Mouse (Mus musculus): Measurements from ENCODE around the gene Fktn. TPM values are rescaled to one million over a fixed set of nuclear protein-coding genes. Genes with fewer than 3 reads are reported as not detected.

The Fktn gene
- polyA plus RNA-seq, 1 experiment from 2014 or later = 14.5 TPM

DNA sequence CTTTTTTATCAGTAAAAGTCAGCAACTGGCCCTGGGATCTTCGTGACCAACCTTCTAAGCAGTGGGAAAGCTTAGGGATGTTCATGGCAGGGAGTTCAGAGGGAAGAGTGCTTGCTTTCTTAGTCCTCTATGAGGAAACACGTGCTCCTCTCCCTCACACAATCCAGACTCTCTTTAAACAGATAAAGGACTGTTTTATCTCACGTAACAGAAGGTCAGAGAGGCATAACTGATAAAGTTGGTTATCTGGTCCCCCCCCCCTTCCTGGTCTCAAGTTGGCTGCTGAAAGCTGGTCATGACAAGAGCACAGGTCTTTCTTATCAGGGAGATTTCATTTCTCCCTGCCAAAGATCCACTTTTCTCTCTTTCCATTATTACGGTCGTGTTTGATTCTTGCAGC, 104.5 kb downstream of the Fktn start:
- peak; percentile 24 for DNase-seq (ENCODE audit: low spot score)
- Histone ChIP-seq H3K36me3 (no peaks in the 10 kb centered on the region), H3K27ac (no peak overlapping the region), H3K4me3 (no peak overlapping the region), H3K9me3 (no peaks in the 10 kb centered on the region), H3K27me3 (ENCODE audit: insufficient read depth, poor library complexity, severe bottlenecking) (no peaks in the 10 kb centered on the region), H3K4me1 (peaks cover 8% of the 10 kb centered on the region)
- 9% methylated on average over 5 of the region's 5 CpGs for WGBS

DNA sequence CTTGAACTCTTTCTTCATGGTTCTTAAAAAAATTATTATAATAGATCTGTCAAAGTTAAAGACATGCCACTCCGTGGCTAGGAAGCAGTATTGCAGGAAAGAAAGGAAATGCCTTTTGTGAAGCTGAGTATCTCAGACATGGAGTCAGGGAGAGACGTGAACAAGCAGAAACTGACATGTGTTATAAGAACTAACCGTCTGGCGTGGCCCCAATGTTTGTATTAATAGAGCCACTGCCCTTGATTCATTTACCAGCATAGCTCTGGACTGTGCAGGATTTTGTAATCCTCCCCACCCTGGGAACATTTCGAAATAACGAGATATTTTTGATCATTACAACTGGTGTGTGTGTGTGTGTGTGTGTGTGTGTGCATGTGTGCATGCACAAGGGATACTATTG, 109.9 kb downstream of the Fktn start:
- H3K4me1 ChIP-seq = no peaks in the 10 kb centered on the region
- peak; percentile 35 for DNase-seq (ENCODE audit: low spot score)
- 60% methylated on average over 6 of the region's 6 CpGs for WGBS
- no peak overlapping the region for H3K27ac ChIP-seq
- H3K9me3 ChIP-seq = no peaks in the 10 kb centered on the region
- H3K4me3 ChIP-seq = no peak overlapping the region
- no peaks in the 10 kb centered on the region for H3K27me3 ChIP-seq (ENCODE audit: insufficient read depth, poor library complexity, severe bottlenecking)
- H3K36me3 ChIP-seq = no peaks in the 10 kb centered on the region

DNA sequence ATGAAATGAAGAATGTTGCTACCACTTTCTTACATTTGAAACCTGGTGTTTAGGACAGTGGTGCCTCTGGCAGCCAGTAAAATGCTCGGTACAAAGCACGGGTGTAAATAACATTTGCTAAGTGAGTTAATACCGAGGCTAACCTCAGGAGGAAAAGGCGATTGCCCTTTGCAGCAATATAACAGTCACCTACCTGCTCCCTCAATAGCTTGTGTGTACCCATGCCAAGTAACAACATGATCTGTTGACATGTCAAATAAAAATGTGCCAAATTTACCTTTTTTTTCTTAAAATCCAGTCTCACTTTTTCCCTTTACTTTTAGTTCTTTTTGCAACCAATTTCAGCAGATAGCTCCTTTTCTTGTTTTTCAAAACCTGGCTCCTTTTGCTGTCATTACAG, 111.0 kb downstream of the Fktn start:
- 63% methylated on average over 4 of the region's 4 CpGs for WGBS
- H3K27me3 ChIP-seq (ENCODE audit: insufficient read depth, poor library complexity, severe bottlenecking) = no peaks in the 10 kb centered on the region
- no peak overlapping the region for H3K27ac ChIP-seq
- H3K9me3 ChIP-seq = no peaks in the 10 kb centered on the region
- no peaks in the 10 kb centered on the region for H3K36me3 ChIP-seq
- DNase-seq (ENCODE audit: low spot score) = peak; percentile 19
- no peak overlapping the region for H3K4me3 ChIP-seq
- no peaks in the 10 kb centered on the region for H3K4me1 ChIP-seq

DNA sequence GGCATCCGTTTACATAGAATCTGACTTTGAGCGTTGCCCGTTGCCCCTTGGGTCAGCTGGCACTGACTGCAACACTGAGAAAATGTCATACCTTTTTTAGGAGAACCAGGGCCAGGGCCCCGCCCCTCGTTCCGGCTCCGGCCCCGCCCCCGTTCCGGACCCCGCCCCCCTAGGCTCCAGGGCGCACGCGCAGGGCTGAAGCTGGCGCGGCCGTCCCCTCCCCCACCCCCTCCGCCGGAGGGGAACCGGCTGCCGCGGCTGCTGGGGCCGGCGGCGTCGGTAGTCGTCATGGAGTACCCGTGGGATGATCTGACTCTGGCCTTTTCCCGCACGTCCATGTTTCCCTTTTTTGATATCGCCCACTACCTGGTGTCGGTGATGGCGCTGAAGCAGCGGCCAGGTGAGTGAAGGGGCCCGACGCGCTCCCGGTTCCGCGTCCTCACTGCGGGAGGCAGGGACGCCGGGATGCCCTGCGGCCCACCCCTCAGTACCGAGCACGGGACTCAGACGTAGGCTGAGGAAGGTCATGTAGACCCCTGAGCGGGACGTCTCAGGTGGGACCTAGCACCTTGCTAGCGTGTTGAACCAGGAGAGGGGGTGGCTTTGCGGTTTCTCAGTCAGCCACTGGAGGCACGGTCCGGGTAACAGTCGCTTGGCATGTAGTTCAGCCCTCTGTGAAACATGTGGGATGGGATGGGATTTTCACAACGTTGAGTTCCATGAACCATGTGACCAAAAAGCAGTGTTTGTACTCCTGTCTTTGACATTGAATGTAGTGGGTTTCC, 112.2 kb downstream of the Fktn start, which contains the start of gene Tmem38b:
Gene Tmem38b, plus strand, starts transcription at position 225 of the 785 bp plus-strand sequence.
- WGBS = under 1% methylated on average over 55 of the region's 55 CpGs
- H3K9me3 ChIP-seq = no peaks in the 10 kb centered on the region
- peak; percentile 90 for DNase-seq (ENCODE audit: low spot score)
- H3K27me3 ChIP-seq (ENCODE audit: insufficient read depth, poor library complexity, severe bottlenecking) = no peaks in the 10 kb centered on the region
- H3K4me1 ChIP-seq = no peaks in the 10 kb centered on the region
- H3K4me3 ChIP-seq = peak within 1 kb of the TSS; percentile 92
- H3K36me3 ChIP-seq = no peaks in the 10 kb centered on the region
- peak within 1 kb of the TSS; percentile 90 for H3K27ac ChIP-seq

DNA sequence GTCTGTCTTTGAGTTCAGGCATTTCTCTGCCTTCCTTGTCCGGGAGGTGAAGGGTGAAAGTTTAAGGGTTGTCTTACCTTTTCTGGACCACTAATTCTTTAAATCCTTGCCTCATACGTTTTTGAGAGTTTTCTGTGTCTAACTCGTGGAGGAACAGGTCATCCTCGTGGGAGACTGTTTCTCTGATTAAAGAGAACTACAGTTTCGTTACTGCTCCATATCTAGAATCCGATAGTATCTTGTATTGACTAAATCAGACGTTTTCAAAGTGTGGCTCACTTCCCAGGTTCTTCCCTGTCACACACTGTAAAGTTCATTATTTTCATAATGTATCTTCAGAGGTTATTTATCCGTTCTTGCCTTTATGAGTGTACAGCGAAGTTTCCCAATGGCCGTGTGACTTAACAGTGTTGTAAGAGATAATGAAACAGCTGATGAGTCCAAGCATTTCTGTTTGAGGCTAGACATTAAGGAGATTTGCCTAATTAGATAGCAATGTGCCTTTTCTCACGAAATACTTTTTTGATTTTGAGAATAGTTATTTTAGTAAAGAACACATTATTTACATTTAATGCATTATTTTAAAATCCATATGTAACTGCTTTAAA, 112.9 kb downstream of the Fktn start:
- 10% methylated on average over 11 of the region's 11 CpGs for WGBS
- no peaks in the 10 kb centered on the region for H3K4me1 ChIP-seq
- peak overlapping the region; percentile 92 for H3K4me3 ChIP-seq
- peak overlapping the region; percentile 90 for H3K27ac ChIP-seq
- no peaks in the 10 kb centered on the region for H3K36me3 ChIP-seq
- DNase-seq (ENCODE audit: low spot score) = no peak
- H3K27me3 ChIP-seq (ENCODE audit: insufficient read depth, poor library complexity, severe bottlenecking) = no peaks in the 10 kb centered on the region
- H3K9me3 ChIP-seq = no peaks in the 10 kb centered on the region

Other genes starting within 250 kb of the Fktn start
- 11.4 and 12.3 TPM in 2 replicates for gene Fsd1l, start 82.5 kb upstream of the Fktn start, polyA plus RNA-seq (2016; fragmentation: Nextera tagmentation; extraction: Ambion mirVana)
- 0.27 and 0.31 TPM in 2 replicates for gene Tal2, start 65.7 kb downstream of the Fktn start, polyA plus RNA-seq (2016; fragmentation: Nextera tagmentation; extraction: Ambion mirVana)
- 10.8 and 18.2 TPM in 2 replicates for gene Tmem38b, start 112.0 kb downstream of the Fktn start, polyA plus RNA-seq (2016; fragmentation: Nextera tagmentation; extraction: Ambion mirVana)

All from heart, embryonic 10.5 days (tissue).